Mouse (Mus musculus): ENCODE data around the gene Chic2. TPM values are rescaled to one million over a fixed set of nuclear protein-coding genes. Genes with fewer than 3 reads are reported as not detected.

Chic2 gene
- polyA plus RNA-seq, 1 experiment from 2014 or later = 46.1 TPM

DNA sequence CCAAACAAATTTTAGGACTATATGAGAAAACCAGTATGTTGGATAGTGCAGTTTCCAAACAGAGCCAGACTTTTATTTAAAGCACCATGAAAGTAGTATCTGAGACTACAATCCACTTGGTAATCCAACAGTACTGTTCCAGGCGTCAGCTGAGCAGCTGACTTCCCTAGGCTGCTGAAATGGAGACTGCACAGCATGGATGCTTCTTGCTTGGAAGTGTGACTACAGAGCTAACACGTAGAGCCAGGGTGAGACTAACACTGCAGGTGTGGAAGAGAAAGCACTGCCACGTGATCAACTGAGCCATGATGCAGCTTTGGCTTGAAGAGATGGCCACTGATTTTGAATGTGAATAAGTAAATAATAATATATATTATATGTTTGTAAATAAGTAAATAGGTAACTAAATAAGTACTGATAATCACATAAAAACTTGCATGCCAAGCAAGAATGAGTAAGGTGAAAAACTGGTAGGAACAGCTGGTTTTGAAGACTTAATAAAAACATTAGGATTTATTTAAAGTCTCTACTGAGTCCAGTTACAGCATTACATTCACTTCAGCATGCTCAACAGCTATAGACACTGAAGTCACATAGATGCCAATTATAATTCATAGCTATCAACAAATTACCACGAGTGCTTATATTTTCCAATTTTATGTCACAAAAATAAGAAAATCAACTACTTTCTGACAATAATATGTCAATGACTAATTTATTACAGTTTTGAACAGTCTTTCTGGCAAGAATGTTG is 32.4 kb downstream of the Chic2 start:
- no peak overlapping the region for H3K4me3 ChIP-seq (ENCODE audit: low read depth, low read length)
- ATAC-seq (ENCODE audit: insufficient number of reproducible peaks, low FRiP score, low TSS enrichment, low read depth) (no peak), DNase-seq (ENCODE audit: low spot score) (no peak)
- 50% methylated on average over 4 of the region's 4 CpGs for WGBS
- no peak overlapping the region for H3K9ac ChIP-seq (ENCODE audit: low read length)
- no peak overlapping the region for H3K27ac ChIP-seq (replicated peaks; ENCODE audit: low read depth, low read length)
- H3K4me1 ChIP-seq (ENCODE audit: control insufficient read depth, insufficient read depth, low read length) = 0 out of 2 replicates have a peak, but pooled peaks cover 6% of the 10 kb centered on the region
- H3K27me3 ChIP-seq (ENCODE audit: control insufficient read depth, insufficient read depth, low read length) = no peaks in the 10 kb centered on the region
- no peak overlapping the region for H3K4me2 ChIP-seq (ENCODE audit: low read depth, severe bottlenecking)
- peaks cover 6% of the 10 kb centered on the region; the same call in 1 of the 2 replicates for H3K36me3 ChIP-seq (ENCODE audit: control insufficient read depth, insufficient read depth, low read length)
- no peaks in the 10 kb centered on the region for H3K9me3 ChIP-seq (ENCODE audit: control insufficient read depth, low read length)

- Histone ChIP-seq H3K27ac (replicated peaks; ENCODE audit: low read depth, low read length) (no peak overlapping the region), H3K4me3 (ENCODE audit: low read depth, low read length) (no peak overlapping the region), H3K27me3 (ENCODE audit: control insufficient read depth, insufficient read depth, low read length) (no peaks in the 10 kb centered on the region), H3K4me1 (ENCODE audit: control insufficient read depth, insufficient read depth, low read length) (no peaks in the 10 kb centered on the region), H3K36me3 (ENCODE audit: control insufficient read depth, insufficient read depth, low read length) (peaks cover 6% of the 10 kb centered on the region; the same call in 1 of the 2 replicates), H3K9ac (ENCODE audit: low read length) (no peak overlapping the region), H3K4me2 (ENCODE audit: low read depth, severe bottlenecking) (no peak overlapping the region), H3K9me3 (ENCODE audit: control insufficient read depth, low read length) (no peaks in the 10 kb centered on the region)
- no peak for ATAC-seq (ENCODE audit: insufficient number of reproducible peaks, low FRiP score, low TSS enrichment, low read depth)
- no peak for DNase-seq (ENCODE audit: low spot score)
- 79% methylated on average over 3 of the region's 3 CpGs for WGBS
Measured at GRCm38 (mm10) chr5:75004755-75005154, 39.8 kb downstream of the Chic2 start.

- Histone ChIP-seq H3K9ac (ENCODE audit: low read length) (no peak overlapping the region), H3K27ac (replicated peaks; ENCODE audit: low read depth, low read length) (no peak overlapping the region), H3K4me1 (ENCODE audit: control insufficient read depth, insufficient read depth, low read length) (no peaks in the 10 kb centered on the region), H3K4me3 (ENCODE audit: low read depth, low read length) (no peak overlapping the region), H3K4me2 (ENCODE audit: low read depth, severe bottlenecking) (no peak overlapping the region), H3K27me3 (ENCODE audit: control insufficient read depth, insufficient read depth, low read length) (no peaks in the 10 kb centered on the region), H3K9me3 (ENCODE audit: control insufficient read depth, low read length) (no peaks in the 10 kb centered on the region), H3K36me3 (ENCODE audit: control insufficient read depth, insufficient read depth, low read length) (no peaks in the 10 kb centered on the region)
- ATAC-seq (ENCODE audit: insufficient number of reproducible peaks, low FRiP score, low TSS enrichment, low read depth) (no peak), DNase-seq (ENCODE audit: low spot score) (no peak)
- WGBS = 91% methylated on average over 3 of the region's 3 CpGs
Measured at GRCm38 (mm10) chr5:75002109-75002508, 42.5 kb downstream of the Chic2 start.

DNA sequence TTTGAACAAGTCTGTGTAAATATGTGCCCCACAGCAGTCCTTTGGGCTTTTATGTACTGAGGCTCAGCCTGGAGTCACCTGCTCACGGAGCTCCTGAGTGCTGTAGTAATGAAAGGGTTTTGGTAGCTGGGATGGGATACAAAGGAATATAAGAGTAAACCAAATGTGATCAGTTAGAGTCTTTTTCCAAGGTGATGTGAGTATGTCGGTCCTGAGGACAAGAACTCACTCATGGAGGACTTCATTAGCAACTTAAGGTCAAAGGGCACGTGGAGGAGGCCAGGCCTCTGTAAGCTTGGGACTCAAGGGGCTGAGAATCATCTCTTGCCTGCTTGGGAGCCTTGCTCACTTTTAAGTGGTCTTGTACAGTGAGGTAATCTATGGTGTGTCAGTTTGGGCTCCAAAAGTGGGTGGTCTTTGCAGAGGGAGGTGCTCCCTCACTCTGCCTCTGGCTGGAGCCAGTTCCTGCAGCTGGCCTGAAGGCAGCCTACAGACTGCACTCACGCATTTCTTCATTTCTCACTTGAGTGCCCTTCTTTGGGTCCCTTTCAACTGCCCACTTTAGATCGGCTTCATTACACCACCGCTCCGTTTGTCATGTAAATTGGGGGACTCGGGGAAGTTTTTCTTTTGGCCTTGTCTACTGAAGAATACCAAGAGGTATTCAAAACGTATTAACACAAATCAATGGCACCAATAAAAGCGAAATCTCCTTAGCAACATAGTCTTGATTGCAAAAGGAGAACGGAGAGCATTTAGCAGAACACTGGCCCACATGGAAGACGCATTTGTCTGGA is 45.7 kb downstream of the Chic2 start:
- no peak overlapping the region for H3K4me3 ChIP-seq (ENCODE audit: low read depth, low read length)
- H3K9ac ChIP-seq (ENCODE audit: low read length) = no peak overlapping the region
- no peaks in the 10 kb centered on the region for H3K9me3 ChIP-seq (ENCODE audit: control insufficient read depth, low read length)
- peak; percentile 18 for DNase-seq (ENCODE audit: low spot score)
- H3K4me1 ChIP-seq (ENCODE audit: control insufficient read depth, insufficient read depth, low read length) = no peaks in the 10 kb centered on the region
- no peak overlapping the region for H3K27ac ChIP-seq (replicated peaks; ENCODE audit: low read depth, low read length)
- 70% methylated on average over 12 of the region's 12 CpGs for WGBS
- ATAC-seq (ENCODE audit: insufficient number of reproducible peaks, low FRiP score, low TSS enrichment, low read depth) = no peak
- no peak overlapping the region for H3K4me2 ChIP-seq (ENCODE audit: low read depth, severe bottlenecking)
- H3K27me3 ChIP-seq (ENCODE audit: control insufficient read depth, insufficient read depth, low read length) = no peaks in the 10 kb centered on the region
- no peaks in the 10 kb centered on the region for H3K36me3 ChIP-seq (ENCODE audit: control insufficient read depth, insufficient read depth, low read length)

- no peaks in the 10 kb centered on the region; the same call in 1 of the 2 replicates for H3K36me3 ChIP-seq (ENCODE audit: control insufficient read depth, insufficient read depth, low read length)
- no peaks in the 10 kb centered on the region for H3K9me3 ChIP-seq (ENCODE audit: control insufficient read depth, low read length)
- no peak overlapping the region for H3K4me3 ChIP-seq (ENCODE audit: low read depth, low read length)
- H3K4me2 ChIP-seq (ENCODE audit: low read depth, severe bottlenecking) = no peak overlapping the region
- no peak overlapping the region for H3K27ac ChIP-seq (replicated peaks; ENCODE audit: low read depth, low read length)
- 84% methylated on average over 8 of the region's 8 CpGs for WGBS
- ATAC-seq (ENCODE audit: insufficient number of reproducible peaks, low FRiP score, low TSS enrichment, low read depth) = no peak
- H3K27me3 ChIP-seq (ENCODE audit: control insufficient read depth, insufficient read depth, low read length) = no peaks in the 10 kb centered on the region
- DNase-seq (ENCODE audit: low spot score) = no peak
- no peak overlapping the region for H3K9ac ChIP-seq (ENCODE audit: low read length)
- no peaks in the 10 kb centered on the region for H3K4me1 ChIP-seq (ENCODE audit: control insufficient read depth, insufficient read depth, low read length)
Measured at GRCm38 (mm10) chr5:74994947-74995346, 49.6 kb downstream of the Chic2 start.

DNA sequence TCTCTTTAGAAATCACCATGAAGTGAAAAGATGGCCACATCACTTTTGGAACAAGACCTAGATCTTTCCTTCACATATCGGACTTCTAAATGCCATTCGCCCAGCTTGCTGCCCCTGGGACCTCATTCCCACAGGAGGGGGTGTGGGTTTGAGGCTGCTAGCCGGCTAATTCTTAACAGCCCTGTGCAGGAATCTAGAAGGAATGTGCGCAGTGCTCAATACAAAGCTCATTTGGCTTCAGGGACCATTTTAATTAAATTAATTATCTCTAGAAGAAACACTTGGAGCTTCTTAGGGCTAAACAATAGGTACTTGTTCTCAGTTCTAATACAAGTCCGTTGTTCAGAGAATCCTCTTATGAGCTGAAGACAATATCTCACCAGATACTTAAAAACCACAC is 60.5 kb downstream of the Chic2 start:
- Histone ChIP-seq H3K4me2 (ENCODE audit: low read depth, severe bottlenecking) (no peak overlapping the region), H3K27ac (replicated peaks; ENCODE audit: low read depth, low read length) (no peak overlapping the region), H3K4me3 (ENCODE audit: low read depth, low read length) (no peak overlapping the region), H3K36me3 (ENCODE audit: control insufficient read depth, insufficient read depth, low read length) (no peaks in the 10 kb centered on the region), H3K9ac (ENCODE audit: low read length) (no peak overlapping the region), H3K4me1 (ENCODE audit: control insufficient read depth, insufficient read depth, low read length) (peaks cover 3% of the 10 kb centered on the region; the same call in 1 of the 2 replicates), H3K27me3 (ENCODE audit: control insufficient read depth, insufficient read depth, low read length) (no peaks in the 10 kb centered on the region), H3K9me3 (ENCODE audit: control insufficient read depth, low read length) (no peaks in the 10 kb centered on the region)
- DNase-seq (ENCODE audit: low spot score) = no peak
- 63% methylated on average over 5 of the region's 5 CpGs for WGBS
- ATAC-seq (ENCODE audit: insufficient number of reproducible peaks, low FRiP score, low TSS enrichment, low read depth) = no peak

GRCm38 (mm10) chr5:74980574-74980973 is 64.0 kb downstream of the Chic2 start:
- Histone ChIP-seq H3K9me3 (ENCODE audit: control insufficient read depth, low read length) (no peaks in the 10 kb centered on the region), H3K27ac (replicated peaks; ENCODE audit: low read depth, low read length) (no peak overlapping the region), H3K27me3 (ENCODE audit: control insufficient read depth, insufficient read depth, low read length) (no peaks in the 10 kb centered on the region), H3K9ac (ENCODE audit: low read length) (no peak overlapping the region), H3K4me3 (ENCODE audit: low read depth, low read length) (no peak overlapping the region), H3K4me2 (ENCODE audit: low read depth, severe bottlenecking) (no peak overlapping the region), H3K4me1 (ENCODE audit: control insufficient read depth, insufficient read depth, low read length) (peaks cover 3% of the 10 kb centered on the region; the same call in 1 of the 2 replicates), H3K36me3 (ENCODE audit: control insufficient read depth, insufficient read depth, low read length) (no peaks in the 10 kb centered on the region)
- no peak for DNase-seq (ENCODE audit: low spot score)
- ATAC-seq (ENCODE audit: insufficient number of reproducible peaks, low FRiP score, low TSS enrichment, low read depth) = no peak
- WGBS = 62% methylated on average over 4 of the region's 4 CpGs

DNA sequence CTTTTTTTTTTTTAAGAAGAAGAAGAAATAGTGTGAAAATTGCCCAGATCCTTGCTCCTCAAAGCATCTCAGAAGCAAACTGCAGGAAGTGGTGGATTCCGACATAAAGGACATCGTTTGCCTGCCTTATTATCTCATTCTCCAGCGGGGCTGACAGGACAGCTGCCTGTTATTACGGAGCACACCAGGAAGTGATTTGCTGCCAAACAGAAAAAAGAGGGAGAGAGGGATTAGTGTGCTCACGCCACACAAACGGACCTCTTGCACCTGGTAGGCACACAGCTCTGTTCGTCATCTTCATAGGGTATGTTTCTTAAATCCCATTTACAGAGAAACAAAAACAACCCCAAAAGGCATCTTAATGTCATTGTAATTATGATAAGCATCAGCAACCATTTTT is 64.4 kb downstream of the Chic2 start:
- DNase-seq (ENCODE audit: low spot score) (no peak), ATAC-seq (ENCODE audit: insufficient number of reproducible peaks, low FRiP score, low TSS enrichment, low read depth) (no peak)
- Histone ChIP-seq H3K9me3 (ENCODE audit: control insufficient read depth, low read length) (no peaks in the 10 kb centered on the region), H3K4me1 (ENCODE audit: control insufficient read depth, insufficient read depth, low read length) (peaks cover 4% of the 10 kb centered on the region; the same call in 1 of the 2 replicates), H3K4me2 (ENCODE audit: low read depth, severe bottlenecking) (no peak overlapping the region), H3K27me3 (ENCODE audit: control insufficient read depth, insufficient read depth, low read length) (no peaks in the 10 kb centered on the region), H3K9ac (ENCODE audit: low read length) (no peak overlapping the region), H3K36me3 (ENCODE audit: control insufficient read depth, insufficient read depth, low read length) (no peaks in the 10 kb centered on the region), H3K4me3 (ENCODE audit: low read depth, low read length) (no peak overlapping the region), H3K27ac (replicated peaks; ENCODE audit: low read depth, low read length) (no peak overlapping the region)
- WGBS = 14% methylated on average over 7 of the region's 7 CpGs
